Mouse (Mus musculus): ENCODE data around the gene Vwf. TPM values are rescaled to one million over a fixed set of nuclear protein-coding genes. Genes with fewer than 3 reads are reported as not detected.

Vwf gene
- total RNA-seq (2015; ENCODE audit: low replicate concordance) = 16.1 and 16.7 TPM in 2 replicates
- total RNA-seq (2017; ENCODE audit: low replicate concordance) = 20.7 and 26.9 TPM in 2 replicates

DNA sequence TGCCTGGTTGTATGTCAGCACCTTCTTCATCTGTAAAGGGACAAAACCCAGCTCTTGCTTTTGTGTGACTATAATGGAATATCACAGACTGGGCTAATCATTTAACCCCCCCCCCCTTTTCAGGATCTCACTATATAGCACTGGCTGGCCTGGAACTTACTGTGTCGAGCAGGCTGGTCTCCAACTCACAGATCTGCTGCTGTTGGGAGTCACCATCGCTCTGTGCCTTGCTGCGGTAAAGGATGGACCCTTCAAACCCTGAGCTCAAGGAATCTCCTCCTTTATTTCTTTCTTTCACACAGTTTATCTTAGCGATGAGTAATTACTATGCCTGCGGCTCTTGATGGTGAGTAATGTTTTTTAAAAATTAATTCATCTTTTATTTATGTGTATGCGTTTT lies at the start of gene Vwf:
Gene Vwf, plus strand, starts transcription at position 301 of the 400 bp plus-strand sequence.
- no peak for ATAC-seq (replicated peaks; ENCODE audit: low FRiP score, poor library complexity, severe bottlenecking)

DNA sequence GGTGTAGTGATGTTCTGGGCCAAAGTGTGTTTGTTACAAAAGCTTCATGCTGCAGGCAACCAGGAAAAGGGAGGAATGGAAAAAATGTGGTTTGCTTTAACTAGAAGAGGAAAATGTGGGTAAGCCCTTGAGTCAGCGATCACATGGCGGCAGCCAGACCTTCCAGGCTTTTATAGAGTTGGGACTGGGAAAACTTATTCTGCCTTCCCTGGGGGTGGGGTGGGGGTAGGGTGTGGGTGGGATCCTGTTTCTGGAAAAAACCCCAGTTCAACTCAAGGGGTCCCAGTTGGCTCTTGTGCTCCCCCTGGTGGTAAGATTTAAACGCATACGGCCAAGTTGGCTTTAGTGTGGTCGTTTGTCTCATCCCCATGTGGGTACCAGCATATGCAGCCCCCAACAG lies 48.5 kb upstream of the Vwf start:
- ATAC-seq (replicated peaks; ENCODE audit: low FRiP score, poor library complexity, severe bottlenecking) = 0 out of 2 replicates have a peak, but pooled peaks have one; percentile 22

DNA sequence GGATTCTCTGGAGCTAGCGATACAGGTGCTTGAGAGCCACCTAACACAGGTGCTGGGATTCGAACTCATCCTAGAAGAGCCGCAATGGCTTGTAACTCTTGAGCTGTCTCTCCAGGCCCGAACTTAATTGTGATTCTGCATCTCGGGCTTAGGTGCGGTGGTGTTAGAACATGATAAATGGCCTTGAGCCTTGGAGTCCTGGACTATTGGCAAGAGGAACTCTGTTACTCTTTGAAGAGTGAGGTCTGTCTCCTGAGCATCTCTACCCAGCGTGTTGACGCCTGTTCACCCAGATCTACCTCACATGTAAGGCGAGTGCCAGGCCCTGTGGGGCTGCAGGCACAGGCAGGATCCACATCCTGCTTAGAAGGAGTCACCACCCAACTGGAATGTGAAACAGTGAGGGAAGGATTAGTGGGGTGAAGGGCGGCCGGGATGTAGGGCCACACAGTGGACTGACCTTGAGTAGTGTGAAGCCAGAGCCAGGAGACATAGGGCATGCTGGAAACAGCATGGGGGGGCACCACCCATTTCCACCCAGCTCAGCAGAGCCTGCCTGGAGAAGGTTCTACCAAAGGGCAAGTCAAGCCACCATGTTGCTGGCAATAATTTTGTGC lies 43.3 kb upstream of the Vwf start:
- ATAC-seq (replicated peaks; ENCODE audit: low FRiP score, poor library complexity, severe bottlenecking) = no peak

DNA sequence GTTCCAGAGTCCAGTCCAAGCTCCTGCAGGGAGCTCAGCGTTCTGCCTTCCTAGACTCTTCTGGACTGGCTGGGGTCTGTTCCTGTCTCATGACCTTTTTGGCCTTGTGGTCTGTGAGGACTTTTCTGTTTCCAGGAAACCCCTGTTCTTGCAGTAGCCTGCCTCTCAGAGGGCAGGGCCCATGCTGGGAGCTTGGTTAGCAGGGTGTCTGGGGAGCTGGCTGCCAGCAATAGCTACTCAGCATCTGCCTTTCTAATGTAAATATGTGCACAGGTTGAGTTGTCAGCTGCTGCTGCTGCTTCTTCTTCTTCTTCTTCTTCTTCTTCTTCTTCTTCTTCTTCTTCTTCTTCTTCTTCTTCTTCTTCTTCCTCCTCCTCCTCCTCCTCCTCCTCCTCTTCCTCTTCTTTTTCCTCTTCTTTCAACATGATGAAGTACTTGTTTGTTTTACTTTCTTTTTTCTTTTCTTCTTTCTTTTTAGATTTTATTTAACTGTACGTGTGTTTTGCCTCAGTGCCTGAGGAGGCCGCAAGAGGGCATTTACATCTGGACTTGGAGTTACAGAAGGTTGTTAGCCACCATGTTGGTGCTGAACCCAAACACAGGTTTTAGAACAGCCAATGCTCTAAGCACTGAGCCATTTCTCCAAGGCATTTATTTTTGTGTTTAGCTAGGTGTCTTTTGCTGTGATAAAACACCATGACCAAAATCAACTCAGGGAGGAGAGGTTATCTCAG lies 41.8 kb upstream of the Vwf start:
- no peak for ATAC-seq (replicated peaks; ENCODE audit: low FRiP score, poor library complexity, severe bottlenecking)

DNA sequence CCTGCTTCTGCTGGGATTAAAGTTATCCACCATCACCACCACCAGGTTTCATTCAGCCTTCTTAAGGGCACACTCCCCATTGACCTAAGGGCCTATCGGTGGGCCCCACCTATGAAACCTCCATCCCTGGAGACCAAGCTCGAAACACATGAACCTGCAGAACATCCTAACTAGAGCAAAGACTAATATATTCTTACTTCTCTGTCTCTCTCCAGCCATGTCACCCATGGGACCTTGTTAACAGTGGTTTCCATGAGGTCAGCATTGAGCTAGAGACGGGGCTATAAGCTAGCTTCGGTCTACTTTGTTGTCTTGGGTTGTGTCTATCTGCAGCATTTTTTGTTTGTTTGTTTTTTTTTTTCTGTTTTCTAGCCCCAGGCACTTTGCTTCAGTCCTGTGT lies 40.1 kb upstream of the Vwf start:
- ATAC-seq (replicated peaks; ENCODE audit: low FRiP score, poor library complexity, severe bottlenecking) = no peak

DNA sequence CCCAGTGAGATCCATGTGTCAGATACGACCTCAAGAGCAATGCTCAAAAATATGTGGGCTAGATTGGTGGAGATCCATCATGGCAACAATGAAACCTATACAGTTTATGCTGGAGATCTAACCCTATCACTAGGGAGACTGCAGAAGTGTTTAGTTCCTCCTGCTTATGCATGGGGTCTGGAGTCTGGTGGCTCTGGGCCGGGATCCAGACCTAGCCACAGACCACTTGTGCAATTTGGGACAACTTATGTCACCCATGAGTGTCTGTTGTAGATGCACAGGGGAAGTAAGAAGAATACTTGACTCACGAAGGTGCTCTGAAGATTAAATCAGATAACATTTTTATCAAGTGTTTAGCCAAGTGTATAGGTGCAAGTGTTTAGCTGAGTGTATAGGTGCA lies 36.8 kb upstream of the Vwf start:
- no peak for ATAC-seq (replicated peaks; ENCODE audit: low FRiP score, poor library complexity, severe bottlenecking)

DNA sequence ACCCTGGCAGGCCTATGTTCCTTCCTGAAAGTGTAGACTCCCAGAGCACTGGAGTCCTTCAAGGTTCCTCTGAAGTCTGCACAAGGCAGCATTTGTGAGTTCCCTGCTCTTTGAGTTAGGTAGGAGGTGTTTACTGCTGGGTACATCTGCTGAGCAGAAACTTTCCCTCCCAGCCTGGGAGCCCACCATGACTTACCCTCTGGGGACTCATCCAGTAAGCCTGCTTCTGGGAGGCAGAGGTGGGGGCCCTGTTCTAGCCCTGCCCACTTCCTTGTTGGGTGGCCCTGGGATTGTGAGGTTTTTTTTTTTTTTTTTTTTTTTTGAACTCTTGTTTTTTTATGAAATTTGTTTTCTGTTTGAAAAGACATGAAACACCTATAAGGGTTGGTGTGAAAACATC lies 35.9 kb upstream of the Vwf start:
- ATAC-seq (replicated peaks; ENCODE audit: low FRiP score, poor library complexity, severe bottlenecking) = no peak

DNA sequence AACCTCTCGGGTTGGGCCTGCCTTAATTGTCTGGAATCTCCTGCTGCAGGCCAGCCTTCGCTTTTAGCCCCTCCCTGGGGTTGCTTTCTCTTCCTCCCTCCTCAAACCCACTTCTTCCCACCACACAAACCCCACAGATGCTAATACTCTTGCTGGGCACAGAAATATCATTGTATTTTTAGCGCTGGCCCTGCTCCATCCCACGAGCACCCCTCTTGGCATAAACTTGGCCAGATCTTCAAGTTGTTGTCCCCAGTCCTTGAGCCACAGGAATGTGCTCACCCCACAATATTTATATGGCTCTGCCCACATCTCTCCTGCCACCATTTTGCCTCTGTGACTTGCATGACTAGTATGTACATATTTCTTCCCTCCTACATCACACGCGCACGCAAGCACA lies 35.4 kb upstream of the Vwf start:
- ATAC-seq (replicated peaks; ENCODE audit: low FRiP score, poor library complexity, severe bottlenecking) = no peak

DNA sequence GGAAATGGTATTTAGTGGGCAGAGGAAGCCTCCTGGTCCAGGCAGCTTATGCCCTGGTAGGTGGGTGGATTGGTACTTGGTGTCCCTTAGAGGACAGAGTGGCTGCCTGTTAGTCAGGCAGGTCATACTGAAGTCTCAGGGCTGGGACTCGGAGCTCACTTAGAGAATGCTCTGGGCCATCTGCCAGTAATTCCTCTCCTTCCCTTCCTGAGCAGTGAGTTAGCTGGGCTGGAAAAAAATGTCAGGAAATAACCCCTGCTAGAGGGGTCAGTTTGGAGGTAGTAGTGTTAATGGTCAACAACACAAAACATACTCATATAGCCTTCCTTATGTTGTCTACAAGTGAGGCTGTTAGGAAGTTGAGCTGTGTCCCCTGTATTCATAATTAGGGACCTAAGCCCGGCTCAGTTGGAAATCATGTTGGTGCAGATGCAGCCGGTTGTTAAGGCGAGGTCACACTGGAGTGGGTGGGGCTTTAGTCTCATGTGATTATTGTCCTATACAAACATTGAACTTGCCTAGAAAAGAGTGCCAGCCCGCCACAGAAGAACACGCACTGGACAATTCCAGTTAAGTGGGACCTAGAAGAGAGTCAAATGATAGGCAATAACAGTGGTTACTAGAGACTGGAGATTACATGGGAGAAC lies 33.5 kb upstream of the Vwf start:
- ATAC-seq (replicated peaks; ENCODE audit: low FRiP score, poor library complexity, severe bottlenecking) = no peak

DNA sequence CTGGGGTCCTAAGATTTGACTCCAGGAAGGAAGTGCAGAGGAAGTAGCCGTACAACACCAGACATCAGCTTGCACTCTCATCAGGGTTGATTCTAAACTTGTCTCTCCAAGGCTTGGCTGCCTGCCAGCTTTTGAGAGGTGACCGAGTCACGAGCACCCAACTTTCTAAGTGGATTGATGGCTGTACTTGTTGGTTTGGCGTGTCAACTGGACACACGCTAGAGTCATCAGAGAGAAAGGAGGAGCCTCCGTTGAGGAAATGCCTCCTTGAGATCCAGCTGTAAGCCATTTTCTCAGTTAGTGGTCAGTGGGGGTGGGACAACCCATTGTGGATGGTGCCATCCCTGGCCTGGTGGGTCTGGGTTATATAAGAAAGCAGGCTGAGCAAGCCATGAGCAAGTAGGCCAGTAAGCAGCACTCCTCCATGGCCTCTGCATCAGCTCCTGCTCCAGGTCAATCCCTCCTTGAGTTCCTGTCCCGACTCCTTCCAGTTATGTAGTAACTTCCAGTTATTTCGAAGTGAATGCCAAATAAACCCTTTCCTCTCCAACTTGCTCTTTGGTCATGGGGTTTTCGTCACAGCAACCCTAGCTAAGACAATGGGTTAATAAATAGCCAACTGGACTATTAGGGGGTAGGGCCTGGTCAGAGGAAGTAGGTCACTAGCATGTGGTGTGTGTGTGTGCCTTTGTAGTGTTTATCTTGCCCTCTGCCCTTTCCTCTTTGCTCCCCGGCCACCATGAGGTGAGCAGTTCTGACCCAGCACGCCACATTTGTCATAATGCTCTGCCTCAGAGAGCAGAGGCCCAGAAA lies 30.9 kb upstream of the Vwf start:
- ATAC-seq (replicated peaks; ENCODE audit: low FRiP score, poor library complexity, severe bottlenecking) = no peak

DNA sequence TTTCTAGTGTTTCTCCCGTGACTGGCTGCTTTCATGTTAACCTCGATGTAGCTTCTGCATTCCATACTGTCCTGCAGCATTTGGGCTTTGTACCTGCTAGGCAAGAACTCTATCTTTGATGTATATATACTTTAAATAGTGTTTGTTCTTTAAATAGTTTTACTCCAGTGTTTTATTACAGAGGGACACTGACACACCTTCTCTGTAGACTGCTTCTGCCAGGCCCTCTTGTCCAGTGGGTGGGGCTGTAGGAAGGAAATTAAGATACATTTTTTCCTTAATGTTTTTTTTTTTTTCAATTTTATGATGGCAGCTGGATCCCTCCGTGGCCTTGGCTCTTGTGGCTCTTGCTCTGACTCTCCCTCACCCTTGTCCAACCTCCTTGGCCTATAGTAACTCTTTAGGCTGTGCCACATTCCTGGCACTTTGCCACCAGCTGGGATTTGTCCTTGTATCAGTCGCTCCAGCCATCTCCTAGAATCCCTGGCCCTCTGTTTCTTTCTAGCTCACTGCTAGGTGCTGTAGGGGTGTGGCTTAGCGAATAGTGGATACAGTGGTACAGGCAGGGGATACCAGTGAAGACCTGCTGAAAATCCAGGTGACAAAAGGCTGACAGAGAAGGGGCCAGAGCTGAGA lies 24.9 kb upstream of the Vwf start:
- ATAC-seq (replicated peaks; ENCODE audit: low FRiP score, poor library complexity, severe bottlenecking) = no peak

DNA sequence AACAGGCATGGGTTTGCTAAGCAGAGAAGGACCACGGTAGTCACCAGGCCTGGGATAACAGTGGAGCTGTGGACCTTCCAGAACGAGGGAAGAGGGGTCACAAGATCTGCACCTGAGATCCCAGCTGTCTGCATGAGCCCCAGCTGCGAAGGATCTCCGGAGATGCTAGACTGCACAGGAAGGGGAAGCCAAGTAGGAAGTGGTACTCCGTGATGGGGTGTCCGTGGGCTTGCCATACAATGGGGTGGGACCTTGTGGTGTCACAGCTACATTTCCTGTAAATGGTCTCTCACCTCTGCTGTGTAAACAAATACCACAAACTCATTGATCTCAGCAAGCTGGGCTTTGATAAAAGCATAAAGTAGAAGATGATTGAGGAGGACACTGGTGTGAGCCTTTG lies 22.5 kb upstream of the Vwf start:
- ATAC-seq (replicated peaks; ENCODE audit: low FRiP score, poor library complexity, severe bottlenecking) = no peak

DNA sequence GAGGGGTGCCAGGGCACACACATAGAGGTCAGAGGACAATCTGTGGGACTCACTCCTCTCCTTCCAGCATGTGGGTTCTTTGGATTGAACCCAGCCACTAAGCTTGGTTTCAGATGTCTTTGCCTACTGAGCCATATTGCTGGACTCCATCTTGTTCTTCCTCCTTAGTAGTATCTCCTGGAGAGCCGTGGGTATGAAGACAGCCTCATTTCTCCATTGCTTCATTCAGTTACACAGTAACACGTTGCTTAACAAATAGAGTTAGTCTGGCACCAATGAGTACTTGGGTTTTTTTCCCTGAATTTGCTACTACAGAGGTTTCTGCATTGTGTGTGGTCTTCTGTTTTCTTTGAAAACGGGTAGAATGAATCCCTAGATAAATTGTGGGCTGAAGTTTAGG lies 20.5 kb upstream of the Vwf start:
- ATAC-seq (replicated peaks; ENCODE audit: low FRiP score, poor library complexity, severe bottlenecking) = no peak

DNA sequence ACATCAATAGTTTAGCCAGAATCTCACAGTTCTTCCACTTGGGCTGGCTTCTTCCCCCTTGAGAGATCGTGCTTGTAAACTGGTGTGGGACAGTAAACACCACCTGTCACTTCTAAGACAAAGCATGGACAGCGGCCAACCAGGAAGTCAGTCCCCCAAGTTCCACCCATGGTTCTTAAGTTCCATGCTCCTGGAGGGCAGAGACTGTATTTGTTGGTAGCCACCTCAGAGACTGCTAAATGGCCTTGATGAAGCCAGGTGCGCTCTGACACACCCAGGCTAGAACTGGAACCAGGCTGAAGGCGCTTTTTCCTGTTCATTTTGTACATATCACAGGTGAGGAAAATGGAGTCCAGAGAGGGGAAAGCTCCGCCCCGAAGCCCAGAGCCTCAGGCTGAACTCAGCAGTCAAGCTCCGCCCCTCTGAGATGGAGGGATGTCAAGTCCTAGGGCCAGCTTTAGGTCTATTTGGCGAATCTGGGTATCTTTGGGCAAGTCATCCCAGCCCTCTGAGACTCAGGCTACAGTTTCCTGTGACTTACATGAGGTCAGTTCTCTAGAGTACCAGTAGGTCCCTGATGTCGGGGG lies 17.9 kb upstream of the Vwf start:
- ATAC-seq (replicated peaks; ENCODE audit: low FRiP score, poor library complexity, severe bottlenecking) = no peak

DNA sequence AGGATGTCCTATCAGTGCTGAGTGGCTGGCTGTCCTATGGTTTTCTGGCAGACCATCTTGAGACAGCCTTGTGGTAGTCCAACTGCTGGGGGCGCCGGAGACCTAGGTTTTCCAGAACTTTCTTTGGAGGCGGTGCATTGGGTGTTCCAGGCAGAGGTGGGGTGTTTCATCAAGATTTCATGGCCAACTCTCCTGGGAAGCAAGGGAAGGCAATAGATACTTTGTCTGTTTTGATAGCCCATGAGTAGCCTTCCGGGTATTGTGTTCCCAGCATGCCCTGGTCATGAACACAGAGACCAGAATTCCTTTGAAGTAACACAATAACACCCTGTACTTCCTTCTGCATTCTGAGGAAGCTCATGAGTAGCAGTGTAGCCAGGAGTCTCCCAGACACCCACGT lies 17.1 kb upstream of the Vwf start:
- peak; percentile 46; the same call in 1 of the 2 replicates for ATAC-seq (replicated peaks; ENCODE audit: low FRiP score, poor library complexity, severe bottlenecking)

DNA sequence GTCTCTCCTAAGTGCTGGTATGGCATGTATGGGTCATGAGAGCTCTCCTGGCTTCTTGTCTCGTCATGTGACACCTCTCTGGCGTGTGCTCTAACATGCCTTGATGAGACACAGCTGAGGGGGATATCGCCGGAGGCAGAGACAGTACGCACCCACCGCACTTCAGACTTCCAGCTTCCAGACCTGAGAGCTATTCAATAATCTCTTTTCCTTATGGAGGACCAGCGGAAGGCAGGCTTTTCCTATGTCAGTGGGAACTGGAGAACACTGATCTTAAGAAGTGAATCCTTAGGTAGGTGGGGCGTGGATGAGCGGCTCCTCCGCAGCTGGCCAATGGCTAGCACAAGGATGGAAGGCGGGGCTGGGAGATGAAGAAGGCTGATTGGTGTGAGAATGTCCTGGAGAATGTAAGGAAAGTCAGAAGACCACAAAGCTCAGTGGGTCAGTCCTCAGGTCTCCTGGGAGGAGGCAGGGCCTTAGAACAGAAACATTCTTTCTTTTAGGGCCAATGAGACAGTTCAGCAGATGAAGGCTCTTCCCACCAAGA lies 13.4 kb upstream of the Vwf start:
- ATAC-seq (replicated peaks; ENCODE audit: low FRiP score, poor library complexity, severe bottlenecking) = no peak

DNA sequence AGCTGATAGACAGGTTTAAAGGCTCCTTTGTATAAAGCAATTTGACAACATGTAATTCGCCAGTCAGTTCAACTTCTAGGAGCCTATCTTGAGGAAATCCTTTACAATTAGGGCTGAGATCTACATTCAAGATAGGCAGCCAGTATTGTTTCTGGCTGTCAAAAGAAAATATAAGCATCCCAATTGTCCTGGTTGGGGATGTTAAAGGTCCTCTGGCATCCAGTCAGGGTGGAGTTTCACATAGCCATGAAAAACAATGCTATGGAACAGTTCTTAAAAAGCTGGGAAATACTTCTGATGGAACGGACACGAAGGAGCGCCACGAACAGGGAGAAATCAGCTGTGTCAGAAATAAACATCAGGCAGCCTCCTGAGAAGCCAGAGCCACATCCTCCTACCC lies 11.6 kb upstream of the Vwf start:
- no peak for ATAC-seq (replicated peaks; ENCODE audit: low FRiP score, poor library complexity, severe bottlenecking)

DNA sequence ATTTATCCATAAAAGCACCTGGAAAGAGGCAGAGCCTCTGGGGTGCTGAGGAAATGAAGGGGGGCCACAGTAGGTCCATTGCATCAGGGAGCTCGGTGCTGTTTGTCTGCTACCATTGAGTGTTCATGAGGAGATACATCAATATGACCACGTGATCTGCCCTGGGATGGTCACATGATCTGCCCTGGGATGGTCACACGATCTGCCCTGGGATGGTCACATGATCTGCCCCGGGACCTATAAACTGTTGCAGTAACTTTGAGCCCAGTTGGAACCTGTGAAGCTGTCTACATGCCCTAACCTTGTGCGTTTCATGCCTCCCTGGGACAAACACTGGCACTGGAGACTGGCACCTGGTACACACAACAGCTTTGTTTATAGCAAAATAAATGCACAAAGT lies 8.1 kb upstream of the Vwf start:
- no peak for ATAC-seq (replicated peaks; ENCODE audit: low FRiP score, poor library complexity, severe bottlenecking)

DNA sequence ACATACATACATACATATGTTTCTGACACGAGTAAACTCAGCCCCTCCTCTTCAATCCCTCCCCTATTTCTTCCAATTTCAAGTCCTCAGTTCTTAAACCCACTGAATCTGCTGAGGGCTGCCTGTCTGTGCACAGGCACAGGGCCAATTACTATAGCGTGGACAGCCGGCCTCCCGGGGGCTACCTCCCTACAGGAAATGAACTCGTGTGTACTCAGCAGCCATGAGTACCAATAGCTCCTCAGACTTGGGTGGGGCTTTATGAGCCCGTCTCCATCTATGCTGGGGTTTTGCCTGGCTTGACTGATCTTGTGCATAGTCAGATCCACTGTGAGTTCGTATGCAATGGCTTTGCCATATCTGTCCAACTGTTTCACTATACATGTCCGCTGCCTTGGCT lies 7.2 kb upstream of the Vwf start:
- no peak for ATAC-seq (replicated peaks; ENCODE audit: low FRiP score, poor library complexity, severe bottlenecking)

Data from erythroblast, adult 5-6 weeks (primary cell).